Mouse (Mus musculus): Measurements from ENCODE around the gene Tmem255b. TPM values are rescaled to one million over a fixed set of nuclear protein-coding genes. Genes with fewer than 3 reads are reported as not detected.
A peak's percentile ranks its signal among the peaks of the same experiment; 100 is the strongest.

Gene Tmem255b
- total and polyA plus RNA-seq, 2 experiments from 2014 or later: 4.3 to 5.9 TPM

DNA sequence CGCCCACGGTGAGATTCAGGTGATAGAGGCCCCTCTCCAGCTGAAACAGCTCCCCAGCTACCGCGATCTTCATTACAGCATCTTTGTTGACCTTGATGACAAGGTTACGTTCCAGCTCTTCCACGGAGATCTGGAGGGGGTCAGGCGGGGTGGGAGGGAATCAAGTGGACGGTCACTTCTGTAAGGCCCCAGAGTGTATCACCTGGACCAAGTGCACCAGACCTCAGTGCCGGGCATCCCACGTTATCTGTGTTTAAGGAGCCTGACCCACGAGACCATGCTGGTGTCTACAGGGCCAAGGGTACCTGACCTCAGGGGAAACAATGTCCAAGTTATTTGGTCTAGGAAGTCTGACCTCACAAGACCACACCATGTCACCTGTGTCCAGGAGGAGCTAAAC lies 36.5 kb downstream of the Tmem255b start:
- no peak for ATAC-seq
- 86% methylated on average over 11 of the region's 11 CpGs for whole genome bisulfite sequencing
- no peak for TF ChIP-seq CTCF (IDR thresholded peaks at IDR 0.05; ENCODE audit: low read depth)
- peaks cover 19% of the 10 kb centered on the region for H3K36me3 ChIP-seq (ENCODE audit: insufficient read depth, low read length)
- no peak overlapping the region for H3K27ac ChIP-seq
- no peak overlapping the region for H3K4me3 ChIP-seq (ENCODE audit: low read length)
- H3K4me1 ChIP-seq (ENCODE audit: insufficient read depth, low read length): no peaks in the 10 kb centered on the region
- H3K27me3 ChIP-seq (ENCODE audit: insufficient read depth, low read length): no peaks in the 10 kb centered on the region
- H3K9me3 ChIP-seq (ENCODE audit: low read length): no peaks in the 10 kb centered on the region
- H3K9ac ChIP-seq (replicated peaks; ENCODE audit: low read length): no peak overlapping the region
- no peak overlapping the region for H3K4me2 ChIP-seq (ENCODE audit: low read depth, low read length)
- DNase-seq (ENCODE audit: low spot score): no peak

DNA sequence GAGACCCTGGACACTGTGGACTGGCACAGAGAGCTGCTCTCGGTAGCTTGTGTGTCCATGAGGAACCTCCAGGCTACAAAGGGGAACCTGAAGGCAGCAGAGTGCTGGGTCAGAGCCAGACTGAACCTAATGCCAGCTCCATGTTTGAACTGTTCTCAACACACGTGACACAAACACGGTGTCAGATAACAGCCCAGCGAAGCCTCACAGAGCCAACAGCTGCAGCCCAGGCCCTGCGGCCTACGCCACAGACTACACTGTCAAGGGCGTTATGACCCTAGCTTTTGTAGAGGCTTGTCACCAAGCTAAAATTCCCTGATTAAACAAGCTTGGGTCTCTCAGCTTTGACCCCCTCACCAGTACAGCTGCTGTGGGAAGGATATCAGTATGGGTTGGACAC lies 37.3 kb downstream of the Tmem255b start:
- no peak for DNase-seq (ENCODE audit: low spot score)
- no peak for ATAC-seq
- Histone ChIP-seq H3K27me3 (ENCODE audit: insufficient read depth, low read length) (no peaks in the 10 kb centered on the region), H3K4me1 (ENCODE audit: insufficient read depth, low read length) (no peaks in the 10 kb centered on the region), H3K27ac (no peak overlapping the region), H3K9ac (replicated peaks; ENCODE audit: low read length) (no peak overlapping the region), H3K9me3 (ENCODE audit: low read length) (no peaks in the 10 kb centered on the region), H3K36me3 (ENCODE audit: insufficient read depth, low read length) (peaks cover 22% of the 10 kb centered on the region), H3K4me2 (ENCODE audit: low read depth, low read length) (no peak overlapping the region), H3K4me3 (ENCODE audit: low read length) (no peak overlapping the region)
- WGBS: 77% methylated on average over 7 of the region's 7 CpGs
- TF ChIP-seq CTCF (IDR thresholded peaks at IDR 0.05; ENCODE audit: low read depth): no peak

DNA sequence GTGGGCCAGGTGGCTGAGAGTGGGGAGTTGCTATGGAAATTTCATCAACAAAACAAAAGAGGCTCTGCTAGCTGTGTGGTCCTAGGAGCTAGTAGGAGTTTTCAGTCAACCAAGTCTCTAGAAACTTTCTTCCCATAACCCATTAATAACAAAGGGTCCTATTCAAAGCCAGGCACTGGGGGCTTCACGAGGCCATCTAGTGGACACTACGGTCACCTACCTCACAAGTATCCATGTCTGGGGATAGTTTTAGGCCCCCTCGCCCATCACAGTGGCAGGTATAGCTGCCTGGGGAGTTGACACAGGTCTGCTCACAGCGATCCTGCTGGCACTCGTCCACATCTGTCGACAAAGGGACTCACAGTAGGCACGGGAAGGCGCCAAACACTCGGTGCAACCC lies 40.9 kb downstream of the Tmem255b start:
- peak; percentile 46 for TF ChIP-seq CTCF (IDR thresholded peaks at IDR 0.05; ENCODE audit: low read depth)
- H3K4me3 ChIP-seq (ENCODE audit: low read length): no peak overlapping the region
- no peaks in the 10 kb centered on the region for H3K9me3 ChIP-seq (ENCODE audit: low read length)
- no peak for DNase-seq (ENCODE audit: low spot score)
- no peak overlapping the region for H3K27ac ChIP-seq
- 56% methylated on average over 9 of the region's 9 CpGs for WGBS
- no peaks in the 10 kb centered on the region for H3K27me3 ChIP-seq (ENCODE audit: insufficient read depth, low read length)
- no peak overlapping the region for H3K9ac ChIP-seq (replicated peaks; ENCODE audit: low read length)
- H3K4me2 ChIP-seq (ENCODE audit: low read depth, low read length): no peak overlapping the region
- ATAC-seq: no peak
- H3K4me1 ChIP-seq (ENCODE audit: insufficient read depth, low read length): no peaks in the 10 kb centered on the region
- H3K36me3 ChIP-seq (ENCODE audit: insufficient read depth, low read length): peaks cover 28% of the 10 kb centered on the region

DNA sequence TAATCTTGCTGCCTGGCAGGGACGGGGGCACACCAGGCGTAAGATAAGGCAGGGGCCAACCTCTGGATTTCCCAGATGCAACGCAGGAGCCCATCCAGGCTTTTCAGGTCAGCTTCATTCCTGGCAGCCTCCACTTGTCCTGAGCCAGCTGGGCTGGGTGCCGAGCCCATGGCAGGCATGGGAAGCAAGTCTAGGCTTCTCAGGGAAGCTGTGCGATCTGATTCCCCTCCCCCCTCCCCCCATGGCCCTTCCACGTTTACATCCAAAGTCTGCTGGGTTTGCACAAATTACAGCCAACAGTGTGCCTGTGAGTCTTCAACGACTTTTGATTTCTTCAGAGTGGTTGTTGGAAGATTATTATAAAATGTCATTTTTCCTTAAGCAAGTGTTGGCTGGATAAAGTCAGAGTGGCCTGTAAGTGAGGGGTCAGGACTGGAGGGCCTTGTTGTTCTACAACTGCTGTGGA lies 46.1 kb downstream of the Tmem255b start:
- Histone ChIP-seq H3K9ac (replicated peaks; ENCODE audit: low read length) (no peak overlapping the region), H3K4me3 (ENCODE audit: low read length) (no peak overlapping the region), H3K4me1 (ENCODE audit: insufficient read depth, low read length) (no peaks in the 10 kb centered on the region), H3K27ac (no peak overlapping the region), H3K36me3 (ENCODE audit: insufficient read depth, low read length) (peaks cover 43% of the 10 kb centered on the region), H3K4me2 (ENCODE audit: low read depth, low read length) (no peak overlapping the region), H3K9me3 (ENCODE audit: low read length) (no peaks in the 10 kb centered on the region), H3K27me3 (ENCODE audit: insufficient read depth, low read length) (no peaks in the 10 kb centered on the region)
- TF ChIP-seq CTCF (IDR thresholded peaks at IDR 0.05; ENCODE audit: low read depth): no peak
- 75% methylated on average over 7 of the region's 7 CpGs for WGBS
- ATAC-seq: no peak
- no peak for DNase-seq (ENCODE audit: low spot score)

DNA sequence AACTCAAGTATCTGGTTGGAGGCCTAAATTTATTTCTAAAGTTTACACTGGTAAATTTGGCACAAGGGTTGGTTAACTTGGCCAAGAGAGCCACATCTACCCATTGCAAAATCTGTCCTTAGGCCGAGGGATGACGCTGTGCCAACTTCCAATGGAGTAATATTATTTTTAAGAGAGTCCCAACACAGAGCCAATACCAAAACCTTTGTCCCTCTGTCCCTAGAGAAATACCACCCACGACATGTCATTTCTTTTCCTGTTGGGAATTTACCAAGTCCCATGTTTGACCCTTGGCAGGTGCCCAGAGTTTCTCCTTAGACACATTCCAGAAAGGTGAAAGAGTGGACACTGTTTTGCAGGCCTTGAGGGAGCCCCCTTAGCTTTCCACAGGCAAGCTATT lies 46.6 kb downstream of the Tmem255b start:
- Histone ChIP-seq H3K4me3 (ENCODE audit: low read length) (no peak overlapping the region), H3K27me3 (ENCODE audit: insufficient read depth, low read length) (no peaks in the 10 kb centered on the region), H3K4me1 (ENCODE audit: insufficient read depth, low read length) (no peaks in the 10 kb centered on the region), H3K4me2 (ENCODE audit: low read depth, low read length) (no peak overlapping the region), H3K27ac (no peak overlapping the region), H3K9ac (replicated peaks; ENCODE audit: low read length) (no peak overlapping the region), H3K36me3 (ENCODE audit: insufficient read depth, low read length) (peaks cover 38% of the 10 kb centered on the region), H3K9me3 (ENCODE audit: low read length) (no peaks in the 10 kb centered on the region)
- TF ChIP-seq CTCF (IDR thresholded peaks at IDR 0.05; ENCODE audit: low read depth): no peak
- WGBS: 75% methylated on average over 3 of the region's 3 CpGs
- no peak for DNase-seq (ENCODE audit: low spot score)
- no peak for ATAC-seq

DNA sequence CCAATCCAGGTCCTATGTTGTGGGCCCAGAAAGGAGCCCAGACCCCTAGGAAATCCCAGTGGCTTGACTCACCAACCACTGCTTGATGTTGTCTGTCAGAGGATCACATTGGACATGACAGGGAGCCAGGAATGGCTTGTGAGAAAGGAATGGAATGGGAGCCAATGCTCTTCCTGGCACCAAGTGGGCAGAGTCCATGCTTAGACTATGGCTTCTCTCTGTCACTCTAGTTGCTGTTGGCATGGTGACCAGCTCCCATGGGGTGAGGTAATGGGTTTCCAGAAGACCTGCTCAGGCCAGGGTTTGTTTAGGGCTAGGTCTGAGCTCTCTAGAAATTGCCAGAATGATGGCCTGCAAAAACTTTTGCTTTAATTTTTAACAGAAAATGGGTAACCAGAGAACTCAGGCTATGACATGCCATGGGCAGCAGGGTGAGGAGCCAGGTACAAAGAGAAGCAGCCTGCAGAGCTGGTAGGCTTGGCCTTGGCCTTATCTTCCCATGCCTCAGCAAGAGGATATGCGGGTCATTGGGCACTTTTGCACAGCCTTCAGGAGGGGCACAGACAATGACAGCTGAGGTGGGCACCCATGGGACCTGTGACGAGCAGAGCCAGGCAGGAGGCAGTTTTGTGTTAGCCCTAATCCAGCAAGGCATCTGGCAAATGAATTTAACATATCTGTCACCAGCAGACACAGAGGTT lies 47.3 kb downstream of the Tmem255b start:
- ATAC-seq: peak; percentile 80
- DNase-seq (ENCODE audit: low spot score): peak; percentile 48
- 61% methylated on average over 2 of the region's 2 CpGs for WGBS
- Histone ChIP-seq H3K4me3 (ENCODE audit: low read length) (no peak overlapping the region), H3K9ac (replicated peaks; ENCODE audit: low read length) (no peak overlapping the region), H3K27me3 (ENCODE audit: insufficient read depth, low read length) (no peaks in the 10 kb centered on the region), H3K4me2 (ENCODE audit: low read depth, low read length) (no peak overlapping the region), H3K4me1 (ENCODE audit: insufficient read depth, low read length) (no peaks in the 10 kb centered on the region), H3K9me3 (ENCODE audit: low read length) (no peaks in the 10 kb centered on the region), H3K27ac (no peak overlapping the region), H3K36me3 (ENCODE audit: insufficient read depth, low read length) (peaks cover 31% of the 10 kb centered on the region)
- TF ChIP-seq CTCF (IDR thresholded peaks at IDR 0.05; ENCODE audit: low read depth): no peak

DNA sequence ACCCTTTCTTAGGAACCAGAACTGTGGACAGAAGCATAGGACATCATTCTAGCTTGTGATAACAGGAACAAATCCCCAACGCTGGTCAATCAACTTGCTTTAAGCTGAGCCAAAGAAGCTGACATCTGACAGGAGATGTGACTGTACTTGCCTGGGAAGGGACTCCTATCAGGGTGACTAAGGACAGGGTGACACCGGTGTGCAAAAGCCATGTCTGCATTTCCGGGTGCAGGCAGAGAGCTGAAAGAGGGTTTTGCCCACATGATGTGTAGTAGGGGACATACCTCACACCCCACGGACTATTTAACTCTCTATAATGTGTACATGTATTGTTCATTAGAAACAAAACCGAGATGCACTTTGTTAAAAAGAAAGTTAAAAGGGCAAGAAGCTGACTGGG lies 48.2 kb downstream of the Tmem255b start:
- H3K4me3 ChIP-seq (ENCODE audit: low read length): no peak overlapping the region
- no peaks in the 10 kb centered on the region for H3K9me3 ChIP-seq (ENCODE audit: low read length)
- TF ChIP-seq CTCF (IDR thresholded peaks at IDR 0.05; ENCODE audit: low read depth): no peak
- no peak overlapping the region for H3K4me2 ChIP-seq (ENCODE audit: low read depth, low read length)
- peaks cover 22% of the 10 kb centered on the region for H3K36me3 ChIP-seq (ENCODE audit: insufficient read depth, low read length)
- DNase-seq (ENCODE audit: low spot score) (no peak), ATAC-seq (no peak)
- H3K4me1 ChIP-seq (ENCODE audit: insufficient read depth, low read length): no peaks in the 10 kb centered on the region
- H3K27ac ChIP-seq: no peak overlapping the region
- WGBS: 84% methylated on average over 5 of the region's 5 CpGs
- H3K9ac ChIP-seq (replicated peaks; ENCODE audit: low read length): no peak overlapping the region
- H3K27me3 ChIP-seq (ENCODE audit: insufficient read depth, low read length): no peaks in the 10 kb centered on the region
